Mouse (Mus musculus): ENCODE data around the gene Ficd. TPM values are rescaled to one million over a fixed set of nuclear protein-coding genes. Genes with fewer than 3 reads are reported as not detected.

Ficd gene
- total and polyA plus RNA-seq, 3 experiments = 1.5 to 5.8 (median 1.9) TPM

DNA sequence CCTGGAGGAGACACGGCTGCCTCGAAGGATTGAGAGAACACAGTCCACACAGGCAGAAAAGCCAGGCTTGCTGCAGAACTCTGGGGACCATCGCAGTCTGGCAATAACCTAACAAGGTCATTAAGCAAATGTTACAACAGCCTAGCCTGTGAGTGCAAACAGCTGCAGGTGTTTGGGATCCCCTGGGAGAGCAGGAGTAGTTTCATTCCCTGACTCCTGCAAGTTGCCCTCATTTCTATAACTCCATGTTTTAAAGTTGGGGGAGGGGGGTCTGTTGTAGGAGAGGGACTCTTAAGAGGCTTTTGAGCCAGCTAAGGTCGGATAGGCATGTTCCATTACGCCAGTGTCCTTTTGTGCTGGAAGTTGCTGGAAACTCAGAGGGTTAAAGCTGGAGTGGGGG lies 41.2 kb upstream of the Ficd start:
- peaks cover 80% of the 10 kb centered on the region for H3K9me3 ChIP-seq (replicated peaks)
- H3K4me3 ChIP-seq (ENCODE audit: low read depth, low read length) = no peak overlapping the region
- H3K4me1 ChIP-seq (ENCODE audit: insufficient read depth, low read depth, low read length) = no peaks in the 10 kb centered on the region; the same call in 1 of the 2 replicates
- H3K27me3 ChIP-seq (ENCODE audit: insufficient read depth, low read length) = no peaks in the 10 kb centered on the region
- TF ChIP-seq POLR2AphosphoS5 (IDR thresholded peaks at IDR 0.05; ENCODE audit: insufficient replicate concordance, low read depth, low read length) = no peak
- TF ChIP-seq GATA1 (IDR thresholded peaks at IDR 0.05; ENCODE audit: borderline replicate concordance, low read length) = no peak
- no peak for TF ChIP-seq GATA2 (IDR thresholded peaks at IDR 0.05; ENCODE audit: borderline replicate concordance, low read depth, low read length)
- TF ChIP-seq CTCF (IDR thresholded peaks at IDR 0.05; ENCODE audit: low read depth, low read length) = no peak
- no peak for TF ChIP-seq TAL1 (conservative IDR thresholded peaks at IDR 0.05; ENCODE audit: low read depth, low read length)
- no peaks in the 10 kb centered on the region for H3K36me3 ChIP-seq (replicated peaks)
- DNase-seq (ENCODE audit: low spot score) (no peak), ATAC-seq (ENCODE audit: extremely low read depth, insufficient number of reproducible peaks, low FRiP score, poor library complexity, severe bottlenecking) (no peak)

DNA sequence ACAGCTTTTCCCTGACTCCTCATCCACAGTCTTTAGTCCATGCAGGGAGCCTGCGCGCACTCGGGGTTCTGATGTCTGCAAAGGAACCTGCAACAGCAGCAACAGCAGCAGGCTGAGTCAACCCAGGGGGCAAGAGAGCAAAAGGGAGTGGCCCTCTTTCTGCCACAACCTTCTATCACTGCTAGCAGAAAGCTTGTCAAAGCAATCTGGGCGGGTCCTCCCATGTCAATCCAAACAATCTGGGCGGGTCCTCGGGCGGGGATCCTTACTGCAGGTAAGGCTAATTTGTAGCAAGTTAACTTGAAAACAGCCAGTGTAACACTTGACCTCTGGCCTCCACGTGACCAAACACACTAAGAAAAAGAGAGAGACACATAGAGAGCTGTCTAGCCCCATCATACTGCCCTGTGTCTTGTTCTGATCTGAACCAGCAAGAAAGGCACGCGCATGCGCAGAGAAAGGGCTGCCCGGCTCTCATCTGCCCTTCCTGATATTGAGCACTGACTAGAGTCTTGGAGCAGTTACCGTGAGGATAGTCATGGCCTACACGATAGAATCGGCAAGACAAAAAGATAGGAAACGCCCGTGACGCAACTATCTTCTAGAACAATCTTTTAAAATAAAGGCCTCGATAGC lies 35.1 kb upstream of the Ficd start:
- H3K9me3 ChIP-seq (replicated peaks) = peaks cover 56% of the 10 kb centered on the region
- TF ChIP-seq GATA2 (IDR thresholded peaks at IDR 0.05; ENCODE audit: borderline replicate concordance, low read depth, low read length) (no peak), GATA1 (IDR thresholded peaks at IDR 0.05; ENCODE audit: borderline replicate concordance, low read length) (no peak), CTCF (IDR thresholded peaks at IDR 0.05; ENCODE audit: low read depth, low read length) (no peak), TAL1 (conservative IDR thresholded peaks at IDR 0.05; ENCODE audit: low read depth, low read length) (no peak), POLR2AphosphoS5 (IDR thresholded peaks at IDR 0.05; ENCODE audit: insufficient replicate concordance, low read depth, low read length) (no peak)
- H3K4me3 ChIP-seq (ENCODE audit: low read depth, low read length) = no peak overlapping the region
- no peak for DNase-seq (ENCODE audit: low spot score)
- H3K36me3 ChIP-seq (replicated peaks) = no peaks in the 10 kb centered on the region
- no peaks in the 10 kb centered on the region for H3K27me3 ChIP-seq (ENCODE audit: insufficient read depth, low read length)
- ATAC-seq (ENCODE audit: extremely low read depth, insufficient number of reproducible peaks, low FRiP score, poor library complexity, severe bottlenecking) = no peak
- H3K4me1 ChIP-seq (ENCODE audit: insufficient read depth, low read depth, low read length) = no peaks in the 10 kb centered on the region

DNA sequence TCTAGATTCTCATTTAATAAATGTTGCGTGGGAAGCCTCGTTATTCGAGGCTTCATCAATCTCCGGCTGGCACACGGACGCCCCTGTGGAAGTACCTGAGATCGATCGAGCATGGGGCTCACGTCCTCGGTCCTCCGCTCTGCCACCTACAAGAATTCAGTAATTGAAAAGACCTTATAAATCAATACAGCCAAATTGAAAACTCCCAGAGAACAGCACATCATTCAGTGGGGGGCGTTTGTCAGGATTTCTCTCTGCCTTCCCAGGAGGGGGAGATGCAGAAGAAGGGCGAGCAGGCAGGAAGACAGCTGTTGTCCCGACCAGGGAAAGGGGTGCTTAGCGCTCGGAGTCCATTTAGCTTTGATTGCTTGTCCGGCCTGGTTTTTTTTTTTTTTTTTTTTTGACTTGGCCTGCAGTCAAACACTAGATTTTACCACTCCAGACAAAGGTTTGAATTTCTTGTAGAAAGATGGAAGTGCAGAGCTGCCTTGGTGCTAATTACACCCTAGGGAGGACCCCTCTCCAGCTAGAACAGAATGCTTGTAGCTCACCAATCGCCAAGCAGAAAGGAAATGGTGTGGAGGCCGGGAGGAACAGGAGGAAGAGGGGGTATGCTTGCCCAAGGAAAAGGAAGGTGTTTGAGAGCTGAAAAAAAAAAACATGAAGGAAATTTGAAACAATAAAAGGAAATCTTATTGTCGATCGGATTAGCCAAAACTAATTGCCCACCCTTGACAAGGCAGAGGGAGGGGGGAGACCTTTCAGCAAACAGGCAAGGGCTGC lies 31.6 kb upstream of the Ficd start:
- no peak for DNase-seq (ENCODE audit: low spot score)
- ATAC-seq (ENCODE audit: extremely low read depth, insufficient number of reproducible peaks, low FRiP score, poor library complexity, severe bottlenecking) = no peak
- no peak overlapping the region for H3K4me3 ChIP-seq (ENCODE audit: low read depth, low read length)
- peaks cover 45% of the 10 kb centered on the region for H3K9me3 ChIP-seq (replicated peaks)
- TF ChIP-seq GATA2 (IDR thresholded peaks at IDR 0.05; ENCODE audit: borderline replicate concordance, low read depth, low read length) (no peak), TAL1 (conservative IDR thresholded peaks at IDR 0.05; ENCODE audit: low read depth, low read length) (no peak), CTCF (IDR thresholded peaks at IDR 0.05; ENCODE audit: low read depth, low read length) (no peak), GATA1 (IDR thresholded peaks at IDR 0.05; ENCODE audit: borderline replicate concordance, low read length) (no peak), POLR2AphosphoS5 (IDR thresholded peaks at IDR 0.05; ENCODE audit: insufficient replicate concordance, low read depth, low read length) (no peak)
- H3K36me3 ChIP-seq (replicated peaks) = no peaks in the 10 kb centered on the region
- H3K27me3 ChIP-seq (ENCODE audit: insufficient read depth, low read length) = no peaks in the 10 kb centered on the region
- H3K4me1 ChIP-seq (ENCODE audit: insufficient read depth, low read depth, low read length) = no peaks in the 10 kb centered on the region

DNA sequence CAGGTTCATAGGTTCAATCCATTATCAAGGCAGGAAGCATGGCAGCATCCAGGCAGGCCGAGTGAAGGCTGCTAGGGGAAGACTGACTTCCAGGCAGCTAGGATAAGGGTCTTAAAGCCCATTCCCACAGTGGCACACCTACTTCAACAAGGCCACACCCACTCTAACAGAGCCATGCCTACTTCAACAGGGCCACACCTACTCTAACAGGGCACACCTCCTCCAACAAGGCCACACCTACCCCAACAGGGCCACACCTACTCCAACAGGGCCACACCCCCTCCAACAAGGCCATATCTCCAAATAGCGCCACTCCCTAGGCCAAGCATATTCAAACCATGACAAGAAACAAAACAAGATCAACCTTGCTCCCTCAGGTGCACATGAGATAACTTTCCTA lies 22.7 kb upstream of the Ficd start:
- H3K4me3 ChIP-seq (ENCODE audit: low read depth, low read length) = no peak overlapping the region
- no peaks in the 10 kb centered on the region for H3K4me1 ChIP-seq (ENCODE audit: insufficient read depth, low read depth, low read length)
- DNase-seq (ENCODE audit: low spot score) = no peak
- TF ChIP-seq CTCF (IDR thresholded peaks at IDR 0.05; ENCODE audit: low read depth, low read length) (no peak), GATA1 (IDR thresholded peaks at IDR 0.05; ENCODE audit: borderline replicate concordance, low read length) (no peak), POLR2AphosphoS5 (IDR thresholded peaks at IDR 0.05; ENCODE audit: insufficient replicate concordance, low read depth, low read length) (no peak), TAL1 (conservative IDR thresholded peaks at IDR 0.05; ENCODE audit: low read depth, low read length) (no peak), GATA2 (IDR thresholded peaks at IDR 0.05; ENCODE audit: borderline replicate concordance, low read depth, low read length) (no peak)
- no peak for ATAC-seq (ENCODE audit: extremely low read depth, insufficient number of reproducible peaks, low FRiP score, poor library complexity, severe bottlenecking)
- no peaks in the 10 kb centered on the region for H3K36me3 ChIP-seq (replicated peaks)
- H3K27me3 ChIP-seq (ENCODE audit: insufficient read depth, low read length) = no peaks in the 10 kb centered on the region
- peaks cover 70% of the 10 kb centered on the region for H3K9me3 ChIP-seq (replicated peaks)

DNA sequence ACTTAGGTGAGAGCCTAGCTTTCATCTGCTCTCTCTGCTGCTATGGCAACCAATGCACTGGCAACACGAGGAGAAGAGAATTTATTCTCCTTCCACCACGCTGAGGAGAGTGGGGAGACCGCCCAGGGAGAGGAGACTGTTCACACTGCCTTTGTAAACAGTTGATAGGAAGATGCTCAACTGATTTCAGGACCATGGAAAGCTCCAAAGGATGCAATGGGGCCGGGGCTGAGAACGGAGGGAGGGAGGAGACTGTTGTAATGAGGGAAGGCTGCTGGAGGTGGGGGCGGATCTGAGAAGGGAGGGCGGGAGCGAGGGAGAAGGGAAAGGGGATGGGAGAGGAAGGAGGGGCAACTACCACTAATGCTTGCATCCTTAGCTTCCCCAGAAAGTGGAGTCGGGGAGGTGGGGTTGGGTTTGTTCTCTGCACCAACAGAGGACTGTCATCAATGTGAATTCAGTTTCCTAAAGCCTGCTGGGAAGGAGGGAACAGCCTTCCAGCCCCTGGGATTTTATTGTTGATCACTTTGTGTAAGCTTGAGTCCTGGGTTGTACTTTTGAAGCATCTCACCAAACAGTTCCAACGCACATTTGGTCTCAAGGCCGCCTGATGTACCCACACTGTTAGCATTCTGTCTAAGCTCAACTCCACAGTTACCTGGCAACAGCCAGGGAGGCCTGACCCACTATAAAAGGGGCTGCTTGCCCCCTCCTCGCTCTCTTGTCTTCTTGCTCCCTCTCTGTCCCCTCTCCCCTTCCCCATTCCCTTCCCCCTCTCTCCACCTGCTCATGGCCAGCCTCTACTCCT lies 18.8 kb upstream of the Ficd start:
- ATAC-seq (ENCODE audit: extremely low read depth, insufficient number of reproducible peaks, low FRiP score, poor library complexity, severe bottlenecking) (no peak), DNase-seq (ENCODE audit: low spot score) (no peak)
- Histone ChIP-seq H3K4me1 (ENCODE audit: insufficient read depth, low read depth, low read length) (no peaks in the 10 kb centered on the region), H3K9me3 (replicated peaks) (peaks cover 47% of the 10 kb centered on the region), H3K27me3 (ENCODE audit: insufficient read depth, low read length) (no peaks in the 10 kb centered on the region), H3K36me3 (replicated peaks) (no peaks in the 10 kb centered on the region), H3K4me3 (ENCODE audit: low read depth, low read length) (no peak overlapping the region)
- TF ChIP-seq POLR2AphosphoS5 (IDR thresholded peaks at IDR 0.05; ENCODE audit: insufficient replicate concordance, low read depth, low read length) (no peak), TAL1 (conservative IDR thresholded peaks at IDR 0.05; ENCODE audit: low read depth, low read length) (no peak), GATA2 (IDR thresholded peaks at IDR 0.05; ENCODE audit: borderline replicate concordance, low read depth, low read length) (no peak), GATA1 (IDR thresholded peaks at IDR 0.05; ENCODE audit: borderline replicate concordance, low read length) (no peak), CTCF (IDR thresholded peaks at IDR 0.05; ENCODE audit: low read depth, low read length) (no peak)

Data from G1E (cell line).